Mouse (Mus musculus): ENCODE data around the gene Mrtfa. TPM values are rescaled to one million over a fixed set of nuclear protein-coding genes. Genes with fewer than 3 reads are reported as not detected.

Mrtfa gene
- 18.1 and 19.4 TPM in 2 replicates for polyA plus RNA-seq (2021; fragmentation: Nextera tagmentation)
- long read RNA-seq, experiment 1, full-length matches to known transcripts = 24 of 43 reads
- long read RNA-seq, experiment 1, partial matches to known transcripts = 13 of 43 reads
- long read RNA-seq, experiment 1, other reads (novel, unspliced or antisense) = 6 of 43 reads
- long read RNA-seq, experiment 2, full-length matches to known transcripts = 2 of 11 reads
- long read RNA-seq, experiment 2, partial matches to known transcripts = 2 of 11 reads
- long read RNA-seq, experiment 2, other reads (novel, unspliced or antisense) = 7 of 11 reads

DNA sequence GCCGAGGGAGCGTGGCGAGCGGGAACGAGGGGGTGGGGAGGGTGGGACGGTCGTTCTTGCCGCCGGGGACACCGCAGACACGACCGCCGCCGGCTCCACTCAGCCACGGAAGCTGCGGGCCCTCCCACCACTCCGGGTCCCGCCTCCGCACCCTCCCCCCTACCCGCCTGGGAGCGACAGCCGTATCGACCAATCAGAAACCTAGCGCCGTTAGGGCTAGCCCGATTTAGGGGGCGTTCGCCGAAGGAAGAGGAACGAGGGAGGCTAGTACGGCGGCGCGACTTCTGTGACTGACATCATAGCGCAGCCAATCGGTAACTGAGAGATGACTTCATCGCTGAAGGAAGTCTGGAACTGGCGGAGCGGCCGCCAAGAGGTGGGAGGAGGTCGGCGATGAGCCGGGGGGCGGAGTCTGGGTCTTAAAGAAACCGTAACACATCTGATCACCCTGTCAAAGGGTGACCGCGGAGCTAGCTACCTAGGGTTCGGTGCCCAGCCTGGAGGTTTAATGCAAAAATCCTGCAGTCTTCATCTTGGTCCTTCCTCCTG is at the start of gene Mrtfa:
Mrtfa (minus strand) TSS at position 128 of the 549 bp plus-strand sequence.

DNA sequence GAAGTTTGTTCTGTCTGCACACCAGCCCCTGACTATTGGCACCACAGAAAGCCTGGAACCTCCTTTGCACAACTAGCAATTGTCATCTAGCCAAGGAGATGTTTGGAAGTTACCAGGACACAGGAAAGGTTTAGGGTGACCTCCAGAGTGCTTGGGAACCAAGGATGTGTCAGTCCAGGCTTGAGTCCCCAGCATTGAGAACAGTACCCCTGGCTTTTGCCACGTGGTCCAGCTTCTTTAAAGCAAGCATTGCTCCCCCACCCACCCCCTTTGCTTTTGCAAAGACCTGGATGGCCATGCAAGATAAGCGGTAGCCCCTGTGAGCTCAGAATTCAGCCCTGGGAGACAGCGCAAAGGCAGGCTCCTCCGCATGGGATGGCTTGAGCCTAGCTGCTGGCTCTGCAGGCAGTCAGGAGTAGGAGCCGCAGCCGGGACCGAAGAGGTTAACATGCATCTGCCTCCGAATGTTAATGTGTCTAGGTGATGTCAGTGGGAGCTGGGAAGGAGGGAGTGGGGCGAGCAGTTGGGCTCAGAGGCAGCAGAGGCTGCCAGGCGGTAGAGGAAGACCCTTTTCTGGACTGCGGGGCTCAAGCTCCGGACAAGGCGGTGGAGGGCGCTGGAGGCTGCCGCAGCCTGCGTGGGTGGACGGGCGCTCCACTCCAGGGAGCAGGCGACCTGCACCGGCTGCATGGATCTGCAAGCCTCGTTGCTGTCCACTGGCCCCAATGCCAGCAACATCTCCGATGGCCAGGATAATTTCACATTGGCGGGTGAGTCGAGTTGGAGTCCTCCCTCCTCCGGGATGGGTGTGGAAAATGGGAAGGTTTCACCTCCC is 44.7 kb upstream of the Mrtfa start, which contains the start of gene Mchr1:
Mchr1 (plus strand) TSS at position 414 of the 835 bp plus-strand sequence.

DNA sequence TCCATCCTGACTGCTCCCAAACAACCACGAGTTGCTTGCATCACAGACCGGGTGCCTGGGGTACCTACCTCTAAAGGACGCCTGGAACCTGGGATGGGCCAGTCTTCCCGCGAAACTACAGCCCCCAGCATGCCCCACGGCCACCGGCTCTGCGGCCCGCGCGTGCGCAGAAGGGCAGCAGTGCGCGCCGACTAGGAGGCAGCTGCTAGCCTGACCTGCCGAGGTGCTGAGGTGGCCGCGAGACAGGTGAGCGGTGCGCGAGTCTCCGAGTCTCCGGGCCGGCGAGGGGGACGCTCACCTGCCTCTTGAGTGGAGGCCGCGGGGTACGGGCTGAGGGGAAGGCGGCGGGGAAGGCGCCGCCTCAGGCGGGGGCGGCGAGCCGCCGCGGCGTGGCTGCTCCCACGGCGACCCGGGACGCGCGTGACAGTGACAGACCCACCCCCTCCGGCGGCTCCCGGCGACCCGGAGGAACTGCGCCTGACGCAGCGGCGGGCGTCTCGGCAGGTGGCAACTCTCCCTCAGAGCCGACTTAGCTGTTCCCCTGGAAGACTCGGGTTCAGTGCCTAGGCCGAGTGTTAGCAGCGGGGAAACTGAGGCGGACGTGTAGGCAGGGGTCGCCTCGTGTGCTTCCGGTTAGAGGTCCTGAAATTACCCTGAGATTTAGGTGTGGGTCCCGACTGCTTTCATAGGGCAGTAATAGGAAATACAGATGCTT is 212.8 kb downstream of the Mrtfa start, which contains the start of gene Sgsm3:
Sgsm3 (plus strand) TSS at position 146 of the 715 bp plus-strand sequence.

Other genes with a start within 250 kb of the Mrtfa start
- gene Adsl, start 242.3 kb downstream of the Mrtfa start, polyA plus RNA-seq (2021; fragmentation: Nextera tagmentation) = 47.3 and 58.5 TPM in 2 replicates
- gene Sgsm3, start 213.0 kb downstream of the Mrtfa start, polyA plus RNA-seq (2021; fragmentation: Nextera tagmentation) = 34.1 and 41.1 TPM in 2 replicates
- gene Mchr1, start 44.7 kb upstream of the Mrtfa start, polyA plus RNA-seq (2021; fragmentation: Nextera tagmentation) = 12.9 and 16.0 TPM in 2 replicates
- 52.6 and 55.6 TPM in 2 replicates for gene Slc25a17, start 170.1 kb upstream of the Mrtfa start, polyA plus RNA-seq (2021; fragmentation: Nextera tagmentation)
- 195 and 271 TPM in 2 replicates for gene St13, start 209.3 kb upstream of the Mrtfa start, polyA plus RNA-seq (2021; fragmentation: Nextera tagmentation)
- gene Xpnpep3, start 209.4 kb upstream of the Mrtfa start, polyA plus RNA-seq (2021; fragmentation: Nextera tagmentation) = 5.5 and 8.1 TPM in 2 replicates
- gene Dnajb7, start 217.5 kb upstream of the Mrtfa start, polyA plus RNA-seq (2021; fragmentation: Nextera tagmentation) = not detected in 2 replicates

All from left cerebral cortex, adult 6 months (tissue).